Mouse (Mus musculus): ENCODE results near the gene Slc17a1. TPM values are rescaled to one million over a fixed set of nuclear protein-coding genes. Genes with fewer than 3 reads are reported as not detected.
A peak's percentile ranks its signal among the peaks of the same experiment; 100 is the strongest.

The Slc17a1 gene
- polyA plus RNA-seq, 1 experiment from 2014 or later = not detected

GRCm38 (mm10) chr13:23879106-23879505 is 11.6 kb downstream of the Slc17a1 start:
- Histone ChIP-seq H3K36me3 (ENCODE audit: control insufficient read depth, insufficient read depth, low read length) (no peaks in the 10 kb centered on the region), H3K4me3 (replicated peaks; ENCODE audit: low read depth, low read length) (no peak overlapping the region), H3K9me3 (ENCODE audit: control insufficient read depth, low read length) (no peaks in the 10 kb centered on the region), H3K4me1 (ENCODE audit: control insufficient read depth, insufficient read depth, low read length) (no peaks in the 10 kb centered on the region), H3K9ac (replicated peaks; ENCODE audit: low read length) (no peak overlapping the region), H3K27ac (replicated peaks; ENCODE audit: low read depth, low read length) (no peak overlapping the region), H3K27me3 (ENCODE audit: control insufficient read depth, insufficient read depth, low read length) (no peaks in the 10 kb centered on the region), H3K4me2 (ENCODE audit: low read length) (no peak overlapping the region)
- DNase-seq = no peak
- 85% methylated on average over 3 of the region's 3 CpGs for WGBS
- no peak for ATAC-seq (ENCODE audit: low FRiP score, low TSS enrichment)

DNA sequence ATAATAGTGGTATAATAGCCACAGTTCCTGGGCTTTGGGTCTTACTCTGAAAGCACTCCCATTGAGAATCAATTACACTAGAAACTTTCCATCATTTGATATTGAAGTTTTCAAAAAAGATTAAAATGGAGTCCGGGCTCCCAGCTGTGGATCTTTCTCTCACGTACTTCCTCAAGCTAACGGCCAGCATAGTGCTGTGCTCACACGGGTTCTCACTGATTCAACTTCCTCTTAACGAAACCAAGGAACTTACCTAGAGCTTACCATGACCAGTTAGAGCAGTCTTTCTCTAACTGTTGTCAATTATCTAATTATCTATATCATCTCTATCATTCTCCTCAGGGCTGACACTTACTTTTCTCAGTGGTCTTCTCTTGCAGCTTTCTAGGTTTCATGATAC is 12.1 kb downstream of the Slc17a1 start:
- DNase-seq (no peak), ATAC-seq (ENCODE audit: low FRiP score, low TSS enrichment) (no peak)
- Histone ChIP-seq H3K4me1 (ENCODE audit: control insufficient read depth, insufficient read depth, low read length) (no peaks in the 10 kb centered on the region), H3K36me3 (ENCODE audit: control insufficient read depth, insufficient read depth, low read length) (no peaks in the 10 kb centered on the region), H3K4me3 (replicated peaks; ENCODE audit: low read depth, low read length) (no peak overlapping the region), H3K9ac (replicated peaks; ENCODE audit: low read length) (no peak overlapping the region), H3K27me3 (ENCODE audit: control insufficient read depth, insufficient read depth, low read length) (no peaks in the 10 kb centered on the region), H3K9me3 (ENCODE audit: control insufficient read depth, low read length) (no peaks in the 10 kb centered on the region), H3K4me2 (ENCODE audit: low read length) (no peak overlapping the region), H3K27ac (replicated peaks; ENCODE audit: low read depth, low read length) (no peak overlapping the region)
- 91% methylated on average over 5 of the region's 5 CpGs for WGBS

DNA sequence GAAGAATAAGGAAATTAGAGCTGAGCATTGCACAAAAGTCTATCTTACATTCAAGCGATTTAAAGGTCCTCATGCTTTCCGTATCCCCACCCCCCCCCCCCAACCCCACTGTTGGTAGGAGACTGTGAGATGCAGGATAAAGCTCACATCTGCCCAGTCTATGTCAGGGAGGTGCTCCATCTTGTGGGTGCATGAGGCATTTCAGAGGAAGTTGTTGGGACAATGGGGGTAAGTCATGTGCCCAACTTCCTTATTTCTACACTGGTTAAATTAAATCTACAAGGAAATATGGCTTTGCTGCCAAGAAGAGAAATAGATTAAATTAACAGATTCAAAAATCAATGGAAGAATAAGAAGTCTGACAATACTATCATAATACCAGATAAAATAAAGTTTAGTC is 18.0 kb downstream of the Slc17a1 start:
- Histone ChIP-seq H3K4me3 (replicated peaks; ENCODE audit: low read depth, low read length) (no peak overlapping the region), H3K27ac (replicated peaks; ENCODE audit: low read depth, low read length) (no peak overlapping the region), H3K9me3 (ENCODE audit: control insufficient read depth, low read length) (no peaks in the 10 kb centered on the region), H3K4me1 (ENCODE audit: control insufficient read depth, insufficient read depth, low read length) (no peaks in the 10 kb centered on the region), H3K4me2 (ENCODE audit: low read length) (no peak overlapping the region), H3K36me3 (ENCODE audit: control insufficient read depth, insufficient read depth, low read length) (no peaks in the 10 kb centered on the region), H3K9ac (replicated peaks; ENCODE audit: low read length) (no peak overlapping the region), H3K27me3 (ENCODE audit: control insufficient read depth, insufficient read depth, low read length) (no peaks in the 10 kb centered on the region)
- ATAC-seq (ENCODE audit: low FRiP score, low TSS enrichment) (peak; percentile 31; the same call in 1 of the 2 replicates), DNase-seq (peak; percentile 54)
- WGBS = 21% methylated on average over 2 of the region's 2 CpGs

GRCm38 (mm10) chr13:23887026-23887725 is 19.6 kb downstream of the Slc17a1 start:
- H3K27ac ChIP-seq (replicated peaks; ENCODE audit: low read depth, low read length) = no peak overlapping the region
- DNase-seq (no peak), ATAC-seq (ENCODE audit: low FRiP score, low TSS enrichment) (no peak)
- no peak overlapping the region for H3K4me2 ChIP-seq (ENCODE audit: low read length)
- whole genome bisulfite sequencing = 84% methylated on average over 3 of the region's 3 CpGs
- H3K36me3 ChIP-seq (ENCODE audit: control insufficient read depth, insufficient read depth, low read length) = no peaks in the 10 kb centered on the region
- no peak overlapping the region for H3K4me3 ChIP-seq (replicated peaks; ENCODE audit: low read depth, low read length)
- no peaks in the 10 kb centered on the region for H3K4me1 ChIP-seq (ENCODE audit: control insufficient read depth, insufficient read depth, low read length)
- no peak overlapping the region for H3K9ac ChIP-seq (replicated peaks; ENCODE audit: low read length)
- H3K9me3 ChIP-seq (ENCODE audit: control insufficient read depth, low read length) = no peaks in the 10 kb centered on the region
- no peaks in the 10 kb centered on the region for H3K27me3 ChIP-seq (ENCODE audit: control insufficient read depth, insufficient read depth, low read length)

GRCm38 (mm10) chr13:23889011-23889605 is 21.6 kb downstream of the Slc17a1 start:
- no peaks in the 10 kb centered on the region for H3K4me1 ChIP-seq (ENCODE audit: control insufficient read depth, insufficient read depth, low read length)
- no peak overlapping the region for H3K4me3 ChIP-seq (replicated peaks; ENCODE audit: low read depth, low read length)
- H3K9ac ChIP-seq (replicated peaks; ENCODE audit: low read length) = no peak overlapping the region
- H3K27ac ChIP-seq (replicated peaks; ENCODE audit: low read depth, low read length) = no peak overlapping the region
- H3K4me2 ChIP-seq (ENCODE audit: low read length) = no peak overlapping the region
- no peak for ATAC-seq (ENCODE audit: low FRiP score, low TSS enrichment)
- H3K9me3 ChIP-seq (ENCODE audit: control insufficient read depth, low read length) = no peaks in the 10 kb centered on the region
- no peak for DNase-seq
- WGBS = 90% methylated on average over 6 of the region's 6 CpGs
- no peaks in the 10 kb centered on the region for H3K36me3 ChIP-seq (ENCODE audit: control insufficient read depth, insufficient read depth, low read length)
- no peaks in the 10 kb centered on the region for H3K27me3 ChIP-seq (ENCODE audit: control insufficient read depth, insufficient read depth, low read length)

DNA sequence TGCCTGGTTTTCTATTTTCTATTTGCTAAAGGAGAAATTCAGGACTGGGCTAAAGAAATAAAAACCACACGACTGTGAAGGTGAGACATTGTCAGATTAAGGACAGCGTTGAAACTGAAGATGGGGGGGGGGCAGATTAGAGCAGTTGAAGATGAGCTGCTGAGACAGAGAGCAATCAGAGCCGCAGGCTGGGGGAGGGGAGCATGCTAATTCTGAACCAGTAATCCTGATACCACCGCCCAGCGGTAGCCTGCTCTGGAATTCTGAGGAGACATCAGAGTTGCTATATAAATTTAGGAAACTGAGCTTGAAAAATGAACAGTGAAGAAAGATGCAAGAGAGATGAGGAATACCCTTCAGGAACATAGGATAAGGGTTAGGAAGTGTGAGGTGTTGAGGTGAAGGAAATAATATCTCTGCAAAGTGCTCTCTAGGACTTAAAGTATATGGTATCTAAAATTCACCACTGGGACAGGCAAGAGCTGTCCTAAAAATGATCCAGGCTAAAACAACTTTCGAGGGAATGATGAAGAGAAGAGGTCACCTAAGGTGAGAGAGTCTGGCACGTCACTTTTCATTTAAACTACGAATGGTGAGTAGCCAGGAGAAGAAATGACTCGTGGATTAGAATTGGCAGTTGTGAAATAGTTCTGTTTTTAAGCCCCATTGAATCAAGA is 25.2 kb downstream of the Slc17a1 start:
- WGBS = 8% methylated on average over 9 of the region's 9 CpGs
- ATAC-seq (ENCODE audit: low FRiP score, low TSS enrichment) (peak; percentile 11; the same call in 1 of the 2 replicates), DNase-seq (peak; percentile 44)
- Histone ChIP-seq H3K4me3 (replicated peaks; ENCODE audit: low read depth, low read length) (no peak overlapping the region), H3K27ac (replicated peaks; ENCODE audit: low read depth, low read length) (no peak overlapping the region), H3K4me1 (ENCODE audit: control insufficient read depth, insufficient read depth, low read length) (no peaks in the 10 kb centered on the region), H3K9ac (replicated peaks; ENCODE audit: low read length) (no peak overlapping the region), H3K9me3 (ENCODE audit: control insufficient read depth, low read length) (no peaks in the 10 kb centered on the region), H3K36me3 (ENCODE audit: control insufficient read depth, insufficient read depth, low read length) (no peaks in the 10 kb centered on the region), H3K27me3 (ENCODE audit: control insufficient read depth, insufficient read depth, low read length) (no peaks in the 10 kb centered on the region), H3K4me2 (ENCODE audit: low read length) (peak overlapping the region; percentile 2; the same call in 1 of the 2 replicates)

DNA sequence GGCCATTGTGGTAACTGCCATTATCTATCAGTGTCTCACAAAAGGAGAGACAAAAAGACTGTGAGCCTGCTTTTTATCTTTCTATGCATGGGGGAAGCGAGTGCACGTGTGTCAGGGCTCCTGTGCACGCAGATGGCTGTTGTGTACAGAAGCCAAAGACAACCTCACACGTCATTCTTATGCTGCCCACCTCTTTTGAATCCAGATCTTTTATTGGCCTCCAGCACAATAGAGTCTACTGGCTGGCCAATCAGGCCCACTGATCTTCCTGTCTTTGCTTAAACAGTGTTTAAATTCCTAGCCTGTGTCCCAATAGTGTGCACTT is 25.7 kb downstream of the Slc17a1 start:
- peak overlapping the region; percentile 2; the same call in 1 of the 2 replicates for H3K4me2 ChIP-seq (ENCODE audit: low read length)

DNA sequence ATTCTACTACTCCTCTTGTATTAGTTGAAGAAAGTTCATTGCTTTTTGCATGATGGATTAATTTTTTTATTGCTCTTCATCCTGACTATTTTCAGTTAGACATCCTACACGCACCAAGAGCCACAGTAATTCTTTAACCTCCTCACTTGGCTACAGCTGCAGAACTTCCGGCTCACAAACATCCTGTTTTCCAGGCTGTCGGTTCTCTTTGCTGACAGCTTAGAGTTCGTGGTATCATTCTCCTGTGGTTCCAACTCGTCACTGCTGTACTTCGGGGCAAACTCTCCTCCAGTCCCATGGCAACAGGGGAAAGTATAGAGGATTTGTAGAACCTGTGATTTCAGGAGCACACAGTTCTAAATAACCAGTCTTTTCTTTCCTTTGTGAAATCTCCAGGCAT is 30.7 kb downstream of the Slc17a1 start:
- Histone ChIP-seq H3K27me3 (ENCODE audit: control insufficient read depth, insufficient read depth, low read length) (no peaks in the 10 kb centered on the region), H3K27ac (replicated peaks; ENCODE audit: low read depth, low read length) (no peak overlapping the region), H3K4me3 (replicated peaks; ENCODE audit: low read depth, low read length) (no peak overlapping the region), H3K9me3 (ENCODE audit: control insufficient read depth, low read length) (no peaks in the 10 kb centered on the region), H3K9ac (replicated peaks; ENCODE audit: low read length) (no peak overlapping the region), H3K36me3 (ENCODE audit: control insufficient read depth, insufficient read depth, low read length) (no peaks in the 10 kb centered on the region), H3K4me1 (ENCODE audit: control insufficient read depth, insufficient read depth, low read length) (no peaks in the 10 kb centered on the region), H3K4me2 (ENCODE audit: low read length) (no peak overlapping the region)
- DNase-seq (no peak), ATAC-seq (ENCODE audit: low FRiP score, low TSS enrichment) (no peak)
- 58% methylated on average over 6 of the region's 6 CpGs for WGBS

More for the DNA sequence above, 25.7 kb downstream of the Slc17a1 start:
- Histone ChIP-seq H3K27ac (replicated peaks; ENCODE audit: low read depth, low read length) (no peak overlapping the region), H3K4me1 (ENCODE audit: control insufficient read depth, insufficient read depth, low read length) (no peaks in the 10 kb centered on the region), H3K4me3 (replicated peaks; ENCODE audit: low read depth, low read length) (no peak overlapping the region), H3K9ac (replicated peaks; ENCODE audit: low read length) (no peak overlapping the region), H3K9me3 (ENCODE audit: control insufficient read depth, low read length) (no peaks in the 10 kb centered on the region), H3K27me3 (ENCODE audit: control insufficient read depth, insufficient read depth, low read length) (no peaks in the 10 kb centered on the region), H3K36me3 (ENCODE audit: control insufficient read depth, insufficient read depth, low read length) (no peaks in the 10 kb centered on the region)
- 5% methylated on average over 4 of the region's 4 CpGs for WGBS
- ATAC-seq (ENCODE audit: low FRiP score, low TSS enrichment) (peak; percentile 72; the same call in 1 of the 2 replicates), DNase-seq (peak; percentile 57)

All from midbrain, embryonic 14.5 days (tissue).